Mouse (Mus musculus) spleen, adult 12 weeks (tissue): ENCODE results near the gene Armc5.

Experiments
- DNase-seq: peaks from one replicate; pipeline ENCODE4 v3.0.0; 2022; ENCODE audit warnings: low spot score

Armc5 gene

DNA sequence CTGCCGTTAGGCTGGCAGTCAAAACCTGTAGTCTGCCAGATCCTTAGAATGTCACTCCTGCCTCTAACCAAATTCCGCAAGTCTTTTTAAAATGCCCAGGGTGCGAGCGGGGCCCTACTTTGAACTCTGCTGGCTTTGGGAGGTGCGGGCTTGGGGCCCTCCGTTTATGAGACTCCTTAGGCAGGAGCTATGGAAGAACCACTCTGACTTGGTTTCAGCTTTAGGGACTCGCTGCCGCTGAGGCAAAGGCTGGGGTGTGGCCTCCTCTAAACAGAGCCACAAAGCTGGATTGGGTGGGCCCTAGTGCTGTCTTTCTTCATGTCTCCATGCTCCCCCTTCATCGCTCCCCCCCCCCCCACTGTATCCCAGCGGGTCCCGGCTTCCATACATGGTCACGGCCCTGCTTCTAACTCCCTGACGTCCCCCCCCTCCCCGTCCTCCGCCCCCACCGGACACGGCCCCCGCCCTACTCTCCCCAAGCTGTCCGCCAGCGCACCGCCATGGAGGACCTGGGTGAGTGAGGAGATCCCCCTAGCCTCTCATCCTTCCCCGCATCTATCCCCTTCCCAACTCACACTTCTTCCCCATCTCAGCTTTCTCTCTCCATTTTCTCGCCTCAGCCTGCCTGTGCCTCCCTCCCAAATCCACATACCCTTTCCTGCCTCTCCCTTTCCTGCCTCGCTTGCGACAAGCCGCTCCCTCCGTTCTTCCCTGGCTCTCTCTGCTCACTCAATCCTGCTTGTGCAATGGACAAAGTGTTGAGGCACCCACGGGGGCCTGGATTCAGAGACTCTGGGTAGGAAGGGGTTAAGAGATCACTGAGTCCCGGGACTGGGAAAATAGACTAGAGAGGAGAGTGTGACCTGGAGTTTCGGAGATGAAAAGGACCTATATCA, 9.6 kb downstream of the Armc5 start, which contains the start of gene Tgfb1i1:
Tgfb1i1 (plus strand) TSS at position 317 of the 896 bp plus-strand sequence.
- no peak for DNase-seq

DNA sequence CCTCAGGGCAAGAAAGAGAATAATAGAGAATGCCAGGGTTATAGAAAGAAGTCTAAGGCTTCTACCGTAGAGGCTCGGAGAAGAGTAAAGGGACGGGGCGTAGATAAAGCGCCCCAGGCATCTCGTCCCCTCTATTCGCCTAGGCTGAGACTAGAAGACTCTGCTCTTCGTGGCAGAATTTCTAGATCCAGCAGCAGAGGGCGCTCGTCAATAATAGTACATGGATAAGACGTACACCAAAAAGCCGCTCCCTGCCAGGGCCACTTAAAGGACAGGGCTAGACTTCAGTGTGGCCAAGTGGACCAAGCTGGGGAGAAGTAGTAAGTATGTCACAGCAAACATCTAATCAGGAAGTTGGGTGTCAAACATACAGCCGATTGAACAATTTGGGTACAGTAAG, 10.3 kb downstream of the Armc5 start:
- peak; percentile 70 for DNase-seq

DNA sequence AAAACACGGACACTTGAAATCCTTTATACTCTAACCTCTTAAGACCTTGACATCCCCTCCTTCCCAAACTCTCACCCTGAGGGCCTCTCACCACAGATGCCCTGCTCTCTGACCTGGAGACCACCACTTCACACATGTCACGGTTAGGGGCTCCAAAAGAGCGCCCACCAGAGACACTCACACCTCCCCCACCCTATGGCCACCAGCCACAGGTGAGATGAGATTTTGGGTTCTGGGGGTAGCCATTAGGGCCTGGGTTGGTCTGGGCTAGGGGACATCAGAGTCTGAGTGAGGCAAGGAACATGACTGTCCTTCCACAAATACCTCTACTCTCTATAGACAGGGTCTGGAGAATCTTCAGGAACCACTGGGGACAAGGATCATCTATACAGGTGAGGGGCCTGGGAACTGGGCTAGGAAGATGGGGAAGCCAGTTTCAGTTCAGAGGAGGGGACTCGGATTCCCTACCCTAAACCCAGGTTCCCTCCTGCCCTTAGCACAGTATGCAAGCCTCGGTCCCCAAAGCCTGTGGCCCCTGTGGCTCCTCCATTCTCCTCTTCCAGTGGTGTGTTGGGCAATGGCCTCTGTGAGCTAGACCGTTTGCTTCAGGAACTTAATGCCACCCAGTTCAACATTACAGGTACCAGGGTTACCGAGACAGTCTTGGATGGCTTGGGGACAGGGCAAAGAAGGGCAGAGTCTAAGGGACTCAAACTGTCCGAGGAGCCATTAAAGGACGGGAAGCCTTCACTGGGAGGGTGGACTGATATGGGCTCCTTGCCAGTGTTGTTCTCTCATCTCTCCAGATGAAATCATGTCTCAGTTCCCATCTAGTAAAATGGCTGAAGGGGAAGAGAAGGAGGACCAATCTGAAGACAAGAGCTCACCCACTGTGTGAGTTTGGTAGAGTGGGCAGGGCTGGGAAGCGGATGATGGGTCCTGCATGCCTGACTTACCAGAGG, 11.2 kb downstream of the Armc5 start:
- no peak for DNase-seq

DNA sequence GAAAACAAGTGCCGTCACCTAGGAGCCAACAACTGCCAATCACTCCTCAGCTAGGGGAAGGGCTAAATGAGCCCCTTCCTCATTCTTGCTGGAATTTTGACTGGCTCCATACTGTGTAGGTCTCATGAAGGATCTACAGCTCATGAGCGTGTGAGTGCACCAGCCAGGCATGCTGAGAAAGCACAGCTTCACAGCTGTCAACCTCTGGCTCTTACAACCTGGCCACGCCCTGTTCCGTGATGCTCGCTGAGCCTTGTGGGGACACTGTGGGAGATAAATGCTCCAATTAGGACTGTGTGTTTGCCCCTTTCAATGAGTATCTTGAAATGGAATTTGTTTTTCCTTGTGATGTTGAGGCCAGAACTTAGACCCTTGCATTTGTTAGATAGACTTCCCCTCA, 12.9 kb downstream of the Armc5 start:
- no peak for DNase-seq

DNA sequence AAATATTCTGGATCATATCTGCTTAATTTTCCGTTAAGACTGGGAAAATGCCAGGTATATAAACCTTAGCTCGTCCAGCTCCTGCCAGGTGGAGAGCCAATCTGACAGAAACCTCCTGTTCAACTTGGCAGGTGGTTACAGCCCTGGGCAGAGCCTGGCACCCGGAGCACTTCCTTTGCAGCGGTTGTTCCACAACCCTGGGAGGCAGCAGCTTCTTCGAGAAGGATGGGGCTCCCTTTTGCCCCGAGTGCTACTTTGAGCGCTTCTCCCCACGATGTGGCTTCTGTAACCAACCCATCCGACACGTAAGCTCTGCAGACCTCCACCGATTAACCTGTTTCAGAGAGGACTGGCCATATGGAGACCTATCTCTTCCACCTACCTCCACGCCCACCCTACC, 14.8 kb downstream of the Armc5 start:
- no peak for DNase-seq

DNA sequence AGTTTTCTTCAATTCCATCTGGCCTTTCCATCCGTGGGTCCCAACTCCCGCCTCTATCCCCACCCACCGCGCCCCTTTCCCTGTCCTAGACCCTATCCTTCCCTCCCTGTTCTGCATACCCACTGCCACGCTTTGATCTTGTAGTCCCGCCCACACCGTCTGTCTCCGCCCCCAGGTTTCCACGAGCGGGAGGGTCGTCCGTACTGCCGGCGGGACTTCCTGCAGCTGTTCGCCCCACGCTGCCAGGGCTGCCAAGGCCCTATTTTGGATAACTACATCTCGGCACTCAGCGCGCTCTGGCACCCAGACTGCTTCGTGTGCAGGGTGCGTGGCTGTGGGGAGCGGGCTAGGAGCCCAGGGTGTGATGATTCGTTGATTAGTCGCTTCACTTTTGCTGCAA, 15.5 kb downstream of the Armc5 start:
- no peak for DNase-seq

DNA sequence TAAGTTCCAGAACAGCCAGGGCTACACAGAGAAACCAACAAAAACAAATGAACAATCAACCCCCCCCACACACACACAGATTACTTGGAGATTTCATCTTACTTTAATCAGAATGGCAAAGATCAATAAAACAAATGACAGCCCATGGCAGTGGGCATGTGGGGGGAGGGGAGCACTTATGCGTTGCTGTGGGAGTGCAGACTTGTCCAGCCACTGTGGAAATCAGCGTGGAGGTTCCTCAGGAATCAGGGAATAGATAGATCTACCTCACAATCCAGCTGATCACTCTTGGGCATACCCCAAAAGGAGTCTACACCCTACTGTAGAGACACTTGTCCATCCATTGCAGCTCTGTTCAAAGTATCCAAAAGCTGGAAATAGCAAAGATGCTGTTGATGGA, 17.8 kb downstream of the Armc5 start:
- no peak for DNase-seq

DNA sequence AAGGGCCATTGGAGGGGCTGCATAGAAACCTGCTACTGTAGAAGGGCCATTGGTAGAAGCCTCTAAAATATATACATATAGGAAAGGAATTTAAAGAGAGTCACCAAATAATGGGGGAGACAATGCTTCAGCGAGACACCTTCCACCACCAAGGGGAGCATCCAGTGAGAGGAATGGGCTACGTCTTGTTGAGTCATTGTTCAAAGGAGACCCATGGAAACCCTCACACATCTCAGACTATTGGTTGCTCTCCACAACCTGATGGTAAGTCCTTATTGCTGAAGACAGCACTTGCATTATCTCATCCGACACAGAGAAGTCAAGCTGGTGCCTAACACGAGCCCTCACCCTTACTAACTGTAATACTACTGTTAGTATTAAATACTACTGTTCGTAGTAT, 18.6 kb downstream of the Armc5 start:
- DNase-seq, result no peak

DNA sequence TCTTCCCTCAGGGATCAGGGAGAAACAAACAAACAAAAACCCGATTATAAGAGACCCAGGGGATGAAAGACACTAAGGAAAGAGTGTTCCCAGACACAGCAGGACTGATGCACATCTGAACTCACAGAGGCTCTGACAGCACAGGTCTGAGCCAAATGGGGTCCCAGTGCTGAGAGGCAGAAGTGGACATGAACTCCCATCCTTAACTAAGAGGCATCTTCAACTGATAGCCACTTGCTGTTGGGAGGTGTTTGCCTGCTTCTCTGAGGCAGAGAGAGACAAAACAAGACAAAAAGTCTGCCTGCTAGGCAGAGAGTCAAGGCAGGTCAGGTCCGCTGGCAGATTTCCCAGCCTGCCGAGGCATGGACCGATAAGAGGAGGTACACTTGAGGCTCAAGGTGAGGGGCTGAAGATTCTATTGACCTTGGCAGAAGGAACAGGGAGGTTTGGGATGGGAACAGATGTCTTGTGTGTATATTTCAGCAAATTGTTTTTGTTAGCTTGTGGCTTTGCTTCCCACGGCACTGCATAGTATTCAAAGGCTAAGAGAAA, 19.7 kb downstream of the Armc5 start:
- DNase-seq, result no peak

DNA sequence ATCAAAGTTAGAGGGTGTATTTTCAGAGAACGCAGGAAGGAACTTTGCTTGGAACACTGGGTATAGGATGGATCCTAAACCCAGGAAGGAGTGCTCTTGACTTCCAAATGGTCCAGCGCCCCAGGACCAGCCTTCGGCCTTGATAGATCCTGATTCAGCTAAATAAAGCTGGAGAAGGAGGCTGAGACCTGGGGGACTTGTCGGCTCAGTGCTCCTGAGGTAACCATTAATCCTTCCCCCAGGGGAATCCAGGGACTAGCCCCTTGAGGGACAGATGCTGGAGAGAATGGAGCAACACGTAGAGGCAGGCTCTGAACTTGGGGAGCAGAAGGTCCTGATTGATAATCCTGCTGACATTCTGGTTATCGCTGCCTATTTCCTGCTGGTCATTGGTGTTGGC, 28.3 kb downstream of the Armc5 start, which contains the start of gene Slc5a2:
Slc5a2 (plus strand) TSS at position 247 of the 400 bp plus-strand sequence.
- DNase-seq, result no peak

DNA sequence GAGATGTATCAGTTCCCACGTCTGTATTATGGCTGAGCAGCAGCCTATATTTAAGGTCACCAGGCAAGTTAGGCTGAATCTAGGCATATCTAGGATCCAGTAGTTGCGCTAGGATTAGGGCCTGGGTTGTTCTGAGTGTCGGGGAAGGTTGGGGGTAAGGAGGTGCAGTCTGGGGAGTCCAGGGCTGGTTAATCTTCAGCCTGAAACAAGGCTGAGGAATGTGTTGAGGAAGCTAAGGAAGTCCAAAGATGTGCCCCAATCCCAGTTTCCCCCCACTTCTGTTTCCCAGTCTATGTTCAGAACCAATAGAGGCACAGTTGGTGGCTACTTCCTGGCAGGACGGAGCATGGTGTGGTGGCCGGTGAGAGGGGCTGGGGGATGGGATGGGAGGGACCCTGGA, 28.9 kb downstream of the Armc5 start:
- DNase-seq, result no peak

DNA sequence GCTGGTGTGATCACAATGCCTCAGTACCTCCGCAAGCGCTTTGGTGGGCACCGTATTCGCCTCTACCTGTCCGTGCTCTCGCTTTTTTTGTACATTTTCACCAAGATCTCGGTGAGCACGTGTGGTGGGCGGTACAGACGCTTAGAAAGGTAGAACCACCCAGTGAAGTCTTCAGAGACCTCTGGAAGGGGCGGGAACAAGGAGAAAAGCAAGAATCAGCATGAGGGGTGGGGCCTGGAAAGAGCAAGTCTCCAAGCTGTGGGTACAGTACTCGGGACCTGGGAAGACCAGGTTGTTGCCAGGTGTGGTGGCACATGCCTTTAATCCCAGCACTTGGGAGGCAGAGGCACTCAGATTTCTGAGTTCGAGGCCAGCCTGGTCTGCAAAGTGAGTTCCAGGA, 30.2 kb downstream of the Armc5 start:
- no peak for DNase-seq

DNA sequence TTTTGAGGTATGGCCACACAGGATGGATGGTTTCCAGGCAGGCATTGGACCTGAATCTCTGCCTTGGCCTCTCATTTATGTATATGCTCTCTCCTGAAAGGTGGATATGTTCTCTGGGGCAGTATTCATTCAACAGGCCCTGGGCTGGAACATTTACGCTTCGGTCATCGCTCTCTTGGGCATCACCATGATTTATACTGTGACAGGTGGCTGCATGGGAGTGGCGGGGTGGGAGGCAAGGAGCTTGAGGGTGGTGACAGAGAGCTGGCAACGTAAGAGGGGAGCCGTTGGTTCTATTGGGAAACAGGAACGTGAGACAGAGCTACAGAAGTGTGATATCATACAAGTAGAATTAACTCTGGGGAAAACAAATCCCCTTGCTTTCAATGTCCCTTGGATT, 30.7 kb downstream of the Armc5 start:
- no peak for DNase-seq

DNA sequence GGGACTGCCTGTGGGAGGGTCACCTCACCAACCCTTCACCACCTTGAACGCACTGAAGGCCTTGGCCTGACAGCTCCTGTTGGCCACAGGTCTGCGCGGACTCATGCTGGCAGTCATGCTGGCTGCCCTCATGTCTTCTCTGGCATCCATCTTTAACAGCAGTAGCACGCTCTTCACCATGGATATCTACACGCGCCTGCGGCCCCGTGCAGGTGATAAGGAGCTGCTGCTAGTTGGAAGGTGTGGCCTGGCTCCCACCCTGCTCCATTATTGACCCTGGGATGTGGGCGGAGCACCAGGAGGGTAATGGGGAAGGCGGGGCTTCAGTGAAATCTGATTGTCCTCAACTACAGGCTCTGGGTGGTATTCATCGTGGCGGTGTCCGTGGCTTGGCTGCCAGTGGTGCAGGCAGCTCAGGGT, 33.3 kb downstream of the Armc5 start:
- peak; percentile 59 for DNase-seq

DNA sequence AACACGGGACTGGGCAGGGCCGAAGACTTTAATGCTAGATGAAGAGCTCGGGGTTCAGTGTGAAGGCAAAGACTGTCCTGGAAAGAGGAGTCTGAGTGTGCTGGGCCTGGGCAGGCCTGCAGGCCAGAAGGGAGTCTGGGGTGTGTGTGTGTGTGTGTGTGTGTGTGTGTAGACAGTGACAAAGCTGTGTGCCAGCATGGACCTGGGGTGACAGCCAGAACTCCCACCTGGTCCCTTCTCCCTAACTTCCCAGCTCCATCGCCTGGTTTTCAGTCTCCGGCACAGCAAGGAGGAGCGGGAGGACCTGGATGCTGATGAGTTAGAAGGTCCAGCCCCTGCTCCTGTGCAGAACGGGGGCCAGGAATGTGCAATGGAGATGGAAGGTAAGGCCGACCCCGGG, 34.4 kb downstream of the Armc5 start:
- DNase-seq, result no peak

DNA sequence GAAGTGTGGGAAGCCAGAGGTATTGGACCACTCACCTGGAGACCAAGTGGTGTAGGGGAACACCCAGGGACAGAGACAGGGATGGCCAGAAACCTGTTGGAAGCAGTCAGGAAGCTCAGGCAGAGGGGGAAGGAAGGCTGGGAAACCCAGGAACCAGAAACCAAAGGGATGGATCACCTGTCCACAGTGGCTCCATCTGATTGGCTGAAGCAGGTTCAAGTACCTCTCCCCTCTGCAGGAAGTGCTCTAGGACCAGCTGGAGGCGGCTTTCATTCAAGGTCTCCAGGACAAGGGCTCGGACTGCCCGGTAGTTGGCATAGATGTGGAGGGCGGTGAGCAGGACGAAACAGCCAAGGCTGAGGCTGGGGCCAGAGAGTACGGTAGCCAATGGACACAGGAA, 38.9 kb downstream of the Armc5 start:
- no peak for DNase-seq

DNA sequence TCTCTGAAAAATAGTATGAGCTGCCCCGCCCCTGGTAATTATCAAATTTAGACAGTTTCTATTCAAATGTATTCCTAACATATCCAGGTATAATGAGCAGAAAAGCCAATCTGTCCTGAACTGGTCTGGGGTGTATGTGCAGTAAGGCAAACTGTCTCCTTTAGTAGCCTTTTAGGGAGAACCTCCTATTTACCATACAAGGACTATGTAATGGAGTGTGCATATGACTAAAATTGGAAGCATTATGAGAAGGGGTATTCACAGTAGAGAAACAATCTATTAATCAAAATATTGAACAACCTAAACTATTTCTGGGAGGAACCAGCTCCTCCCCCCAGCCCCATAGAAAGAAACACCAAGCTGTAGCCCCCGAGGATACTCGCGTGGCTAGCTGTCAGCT, 42.6 kb downstream of the Armc5 start:
- DNase-seq, result no peak

DNA sequence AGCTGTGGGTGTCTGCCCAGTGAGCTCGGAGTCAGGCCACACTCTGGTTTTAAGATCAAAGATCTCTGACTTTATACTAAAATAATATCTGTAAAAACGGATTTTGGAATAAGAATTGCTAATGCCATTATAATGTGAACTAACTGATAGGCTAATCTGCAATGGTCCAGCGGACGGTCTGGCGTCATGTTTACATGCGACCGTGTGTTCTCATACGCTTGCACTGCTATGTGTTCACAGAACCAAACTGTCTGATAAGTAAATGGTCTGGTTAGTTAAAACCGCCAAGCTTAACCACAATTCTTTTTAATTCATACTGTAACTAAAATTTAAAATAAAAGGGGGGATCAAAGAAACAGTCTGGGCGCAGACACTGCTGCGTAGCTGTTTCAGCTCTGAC, 44.6 kb downstream of the Armc5 start:
- DNase-seq, result no peak

DNA sequence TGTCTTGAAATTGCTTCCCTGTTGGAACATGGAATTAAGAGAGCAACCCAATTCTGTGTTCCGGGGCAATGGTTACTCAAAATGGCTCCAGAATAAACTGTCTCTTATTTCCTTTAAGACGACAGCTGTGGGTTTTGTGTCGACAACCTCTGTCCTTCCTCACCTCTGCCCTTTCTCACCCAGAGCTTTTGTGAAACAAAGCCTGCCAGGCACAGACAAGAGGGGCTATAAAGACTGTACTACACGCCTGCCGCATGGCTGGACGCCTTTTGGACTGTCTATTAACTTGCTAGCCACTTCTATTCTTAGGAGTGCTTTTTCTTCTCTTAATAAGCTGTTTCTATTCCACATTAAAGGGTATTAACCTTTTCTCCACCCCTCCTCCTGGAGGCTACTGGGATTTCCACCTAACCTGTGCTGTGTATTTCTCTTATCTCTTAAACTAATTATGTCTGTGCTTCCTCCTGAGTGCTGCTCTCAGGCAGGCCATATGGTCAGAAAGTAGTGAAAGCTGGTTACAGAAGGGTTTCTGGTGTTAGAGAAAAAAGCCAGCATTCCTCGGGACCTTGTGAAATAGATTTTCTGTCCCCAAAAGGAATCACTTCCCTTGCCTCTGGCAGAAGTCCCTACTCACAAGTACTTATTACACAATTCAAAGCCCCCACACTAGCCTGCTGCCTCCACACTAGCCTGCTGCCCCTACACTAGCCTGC, 45.5 kb downstream of the Armc5 start:
- no peak for DNase-seq

DNA sequence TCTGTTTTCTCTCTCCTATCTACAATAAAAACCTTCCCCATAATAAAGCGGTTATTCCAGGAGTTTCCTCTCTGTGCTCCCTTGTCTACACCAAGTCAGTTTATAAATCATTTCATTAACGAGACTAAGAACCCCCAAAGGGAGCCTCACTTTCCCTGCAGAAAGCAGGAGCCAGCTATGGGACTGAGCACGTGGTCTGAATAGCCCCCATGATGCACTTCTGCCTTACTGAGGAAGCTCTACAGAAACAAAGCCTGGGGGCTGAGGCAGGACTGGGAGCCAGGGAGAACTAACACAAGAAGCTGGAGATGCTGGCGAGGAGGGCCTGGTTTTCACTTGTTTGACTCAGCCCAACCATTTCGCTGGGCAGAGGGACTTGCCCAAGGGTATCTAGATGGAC, 46.9 kb downstream of the Armc5 start:
- DNase-seq, result no peak

DNA sequence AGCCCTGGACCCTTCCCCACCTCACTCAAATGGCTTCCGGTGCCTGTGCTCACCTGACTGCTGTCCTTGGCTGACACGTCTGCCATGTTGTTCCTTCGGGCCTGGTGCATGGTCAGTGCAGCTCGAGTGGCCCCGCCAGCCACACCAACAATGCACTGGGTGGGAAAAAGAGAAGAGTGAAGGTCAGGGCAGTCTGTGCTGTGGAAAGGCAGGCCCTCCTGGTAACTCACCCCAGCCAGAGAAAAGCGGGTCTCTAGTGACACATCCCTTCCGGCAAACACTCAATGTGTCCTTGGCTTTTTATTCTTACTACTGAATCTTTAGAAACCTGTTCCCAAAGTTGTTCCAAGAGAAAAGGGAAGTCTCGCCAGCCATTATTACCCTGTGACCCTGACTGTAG, 47.9 kb downstream of the Armc5 start:
- no peak for DNase-seq
